Comparison of ENCODE assay signal across 1 mouse cellular context in the genomic region with DNA sequence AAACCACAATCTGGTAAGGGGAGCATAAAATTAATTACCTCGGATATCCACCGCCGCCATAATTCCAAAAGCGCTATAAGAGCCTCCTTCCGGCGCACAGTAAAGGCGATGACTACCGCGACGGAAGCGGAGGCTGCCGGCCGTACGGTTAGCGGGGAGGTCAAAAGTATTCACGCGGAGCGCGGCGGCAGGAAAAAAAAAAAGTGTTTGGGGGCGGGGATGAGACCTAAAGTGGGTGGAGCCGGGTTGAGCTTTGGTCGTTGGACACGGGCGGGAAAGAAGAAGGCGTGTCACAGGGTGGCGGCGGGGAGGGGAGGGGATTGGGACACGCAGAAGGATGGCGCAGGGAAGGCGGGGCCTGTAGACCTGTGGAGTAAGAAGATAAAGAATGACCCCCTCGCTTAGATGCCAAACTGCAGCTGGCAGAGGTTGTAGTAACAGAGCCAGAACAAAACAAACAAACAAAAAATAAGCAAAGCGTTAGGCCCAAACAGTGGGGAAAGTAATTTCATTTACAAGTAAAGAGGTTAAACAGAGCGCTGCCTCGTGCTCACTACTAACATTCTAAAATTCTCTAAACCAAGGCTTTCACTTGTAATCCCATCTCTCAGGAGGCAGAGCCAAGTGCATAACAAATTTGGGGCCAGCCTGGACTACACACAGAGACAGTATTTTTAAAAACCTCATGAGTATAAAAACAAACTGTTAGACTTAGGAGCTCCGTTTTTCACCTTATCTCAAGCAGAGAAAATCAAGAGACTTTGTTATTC.
TF ChIP-seq lines count a peak whose summit lies in the region.

Med6 (minus strand) TSS at position 107 of the 770 bp plus-strand sequence.

TF ChIP-seq in MEL, 35 proteins besides CTCF, POLR2A, EP300 and RAD21 (continued from another document):
- TF ChIP-seq POLR2AphosphoS5 (IDR thresholded peaks at IDR 0.05; ENCODE audit: borderline replicate concordance, low read depth, low read length) (no peak), BHLHE40 (IDR thresholded peaks at IDR 0.05; ENCODE audit: borderline replicate concordance, low read depth, low read length) (no peak), CHD1 (IDR thresholded peaks at IDR 0.05; ENCODE audit: low read depth, low read length) (no peak), USF1 (IDR thresholded peaks at IDR 0.05; ENCODE audit: low read depth, low read length) (peak; percentile 39; the same call in 1 of the 2 replicates), E2F4 (IDR thresholded peaks at IDR 0.05; ENCODE audit: borderline replicate concordance, low read depth, low read length) (peak; percentile 84; the same call in 1 of the 2 replicates), MAZ (IDR thresholded peaks at IDR 0.05; ENCODE audit: low read depth, low read length) (peak; percentile 63; the same call in 1 of the 2 replicates), ZKSCAN1 (IDR thresholded peaks at IDR 0.05; ENCODE audit: low read depth, low read length) (peak; percentile 53; the same call in 1 of the 2 replicates), ZMIZ1 (IDR thresholded peaks at IDR 0.05; ENCODE audit: low read depth, low read length) (peak; percentile 80), SMC3 (IDR thresholded peaks at IDR 0.05; ENCODE audit: low read depth, low read length) (no peak), USF2 (IDR thresholded peaks at IDR 0.05; ENCODE audit: borderline replicate concordance in 1 of 2, insufficient read depth in 1 of 2, low read depth in 1 of 2, low read length in 2 of 2) (no peak)
